Mouse (Mus musculus): ENCODE measurements around the gene Usf3. TPM values are rescaled to one million over a fixed set of nuclear protein-coding genes. Genes with fewer than 3 reads are reported as not detected.

Usf3 gene
- polyA plus RNA-seq, 1 experiment from 2014 or later = 4.2 TPM

GRCm38 (mm10) chr16:44215513-44215912 lies 42.5 kb downstream of the Usf3 start:
- Histone ChIP-seq H3K4me3 (no peak overlapping the region), H3K9me3 (replicated peaks) (no peaks in the 10 kb centered on the region), H3K27me3 (ENCODE audit: low read depth, poor library complexity, severe bottlenecking) (no peaks in the 10 kb centered on the region), H3K27ac (no peak overlapping the region), H3K4me1 (no peaks in the 10 kb centered on the region), H3K36me3 (peaks cover 95% of the 10 kb centered on the region)
- no peak for DNase-seq (ENCODE audit: low spot score)
- WGBS = 96% methylated on average over 9 of the region's 9 CpGs

GRCm38 (mm10) chr16:44216417-44216816 lies 43.4 kb downstream of the Usf3 start:
- no peaks in the 10 kb centered on the region for H3K27me3 ChIP-seq (ENCODE audit: low read depth, poor library complexity, severe bottlenecking)
- DNase-seq (ENCODE audit: low spot score) = no peak
- no peaks in the 10 kb centered on the region for H3K4me1 ChIP-seq
- peaks cover 99% of the 10 kb centered on the region for H3K36me3 ChIP-seq
- no peak overlapping the region for H3K4me3 ChIP-seq
- no peaks in the 10 kb centered on the region for H3K9me3 ChIP-seq (replicated peaks)
- WGBS = 93% methylated on average over 7 of the region's 7 CpGs
- no peak overlapping the region for H3K27ac ChIP-seq

DNA sequence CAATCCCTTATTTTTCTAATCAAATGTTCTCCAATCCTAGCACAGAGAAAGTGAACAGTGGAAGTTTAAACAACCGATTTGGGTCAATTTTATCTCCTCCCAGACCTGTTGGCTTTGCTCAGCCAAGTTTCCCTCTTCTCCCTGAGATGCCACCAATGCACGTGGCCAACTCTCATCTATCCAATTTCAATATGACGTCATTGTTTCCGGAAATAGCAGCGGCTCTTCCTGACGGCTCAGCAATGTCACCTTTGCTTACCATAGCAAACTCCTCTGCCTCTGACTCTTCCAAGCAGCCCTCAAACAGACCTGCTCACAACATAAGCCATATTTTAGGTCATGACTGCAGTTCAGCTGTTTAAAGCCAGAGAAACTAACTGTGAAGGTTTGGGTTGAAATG lies 48.4 kb downstream of the Usf3 start:
- WGBS = 93% methylated on average over 6 of the region's 6 CpGs
- H3K27ac ChIP-seq = no peak overlapping the region
- peaks cover 51% of the 10 kb centered on the region for H3K36me3 ChIP-seq

DNA sequence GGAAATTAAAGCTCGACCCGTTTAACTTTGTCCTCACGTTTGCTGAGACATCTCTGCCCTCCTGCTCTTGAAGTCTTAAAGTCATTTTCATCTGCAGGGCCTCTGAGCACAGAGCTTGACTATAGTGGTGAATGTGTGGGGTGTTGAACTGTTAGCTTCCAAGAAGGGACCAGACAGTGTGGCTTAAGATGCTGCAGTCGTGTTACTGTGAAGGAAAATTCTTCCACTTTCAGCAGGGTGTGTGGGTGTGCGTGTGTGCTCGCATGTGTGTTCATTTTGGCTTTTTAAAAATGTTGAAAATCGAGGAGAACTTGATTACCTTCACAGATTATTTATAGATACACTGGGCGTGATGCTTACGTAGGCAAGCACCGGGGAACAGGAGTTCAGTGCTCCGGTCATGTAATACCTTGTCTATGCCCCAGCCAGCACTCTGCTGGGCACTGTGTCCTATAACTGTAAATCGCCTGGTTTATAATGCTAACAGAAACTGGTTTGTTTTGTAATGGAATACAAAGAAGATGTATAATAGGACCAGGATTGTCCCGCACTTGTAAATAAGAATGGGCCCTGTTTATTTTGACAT lies 53.8 kb downstream of the Usf3 start:
- Histone ChIP-seq H3K27ac (no peak overlapping the region), H3K9me3 (replicated peaks) (no peaks in the 10 kb centered on the region), H3K36me3 (no peaks in the 10 kb centered on the region), H3K4me3 (no peak overlapping the region), H3K27me3 (ENCODE audit: low read depth, poor library complexity, severe bottlenecking) (no peaks in the 10 kb centered on the region), H3K4me1 (no peaks in the 10 kb centered on the region)
- DNase-seq (ENCODE audit: low spot score) = no peak
- WGBS = 93% methylated on average over 13 of the region's 13 CpGs

More for the DNA sequence above, 48.4 kb downstream of the Usf3 start:
- H3K4me3 ChIP-seq = no peak overlapping the region
- no peaks in the 10 kb centered on the region for H3K4me1 ChIP-seq
- H3K9me3 ChIP-seq (replicated peaks) = no peaks in the 10 kb centered on the region
- no peaks in the 10 kb centered on the region for H3K27me3 ChIP-seq (ENCODE audit: low read depth, poor library complexity, severe bottlenecking)
- DNase-seq (ENCODE audit: low spot score) = no peak

DNA sequence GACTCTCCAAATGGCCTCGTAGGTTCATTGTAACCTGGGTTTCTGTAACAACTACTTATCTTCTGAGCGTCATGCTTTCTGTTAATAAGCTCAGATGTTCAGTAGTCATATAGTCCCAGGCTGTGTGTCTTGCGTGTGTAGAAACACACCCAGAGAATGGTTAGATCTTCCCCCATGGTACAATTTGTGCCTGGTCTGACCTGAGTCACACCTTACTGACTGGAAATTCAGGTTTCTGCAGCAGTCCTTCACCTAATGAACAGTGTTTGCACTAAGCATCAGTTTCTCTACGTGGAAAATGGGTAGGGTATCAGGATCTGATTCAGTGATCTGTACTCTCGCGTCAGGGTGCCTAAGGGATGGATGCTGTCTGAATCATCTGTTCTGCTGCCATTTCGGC lies 60.0 kb downstream of the Usf3 start:
- Histone ChIP-seq H3K4me1 (no peaks in the 10 kb centered on the region), H3K27ac (no peak overlapping the region), H3K27me3 (ENCODE audit: low read depth, poor library complexity, severe bottlenecking) (no peaks in the 10 kb centered on the region), H3K36me3 (no peaks in the 10 kb centered on the region), H3K4me3 (no peak overlapping the region), H3K9me3 (replicated peaks) (no peaks in the 10 kb centered on the region)
- 86% methylated on average over 7 of the region's 7 CpGs for WGBS
- no peak for DNase-seq (ENCODE audit: low spot score)

DNA sequence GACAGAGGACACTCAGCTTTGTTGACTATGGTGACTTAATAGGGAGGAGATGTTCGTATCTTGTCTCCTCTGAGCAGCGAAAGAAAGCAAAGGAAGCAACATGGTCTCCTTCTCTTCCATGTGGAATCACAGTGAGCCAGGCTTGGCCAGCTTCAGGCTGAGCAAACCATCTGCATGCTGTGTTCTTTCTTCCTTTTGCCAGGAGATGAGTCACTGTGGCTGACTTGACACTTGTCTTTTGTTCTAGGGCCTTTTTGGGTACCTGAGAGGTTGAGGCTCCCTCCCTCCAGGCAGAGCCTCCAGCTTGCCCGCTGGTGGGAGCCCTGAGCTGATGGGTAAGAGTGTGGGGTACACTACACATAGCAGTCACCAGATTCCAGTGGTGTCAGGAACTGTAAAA lies 64.8 kb downstream of the Usf3 start:
- DNase-seq (ENCODE audit: low spot score) = no peak
- no peak overlapping the region for H3K4me3 ChIP-seq
- no peak overlapping the region for H3K27ac ChIP-seq
- no peaks in the 10 kb centered on the region for H3K36me3 ChIP-seq
- no peaks in the 10 kb centered on the region for H3K27me3 ChIP-seq (ENCODE audit: low read depth, poor library complexity, severe bottlenecking)
- no peaks in the 10 kb centered on the region for H3K4me1 ChIP-seq
- no peaks in the 10 kb centered on the region for H3K9me3 ChIP-seq (replicated peaks)
- 78% methylated on average over 3 of the region's 3 CpGs for WGBS

DNA sequence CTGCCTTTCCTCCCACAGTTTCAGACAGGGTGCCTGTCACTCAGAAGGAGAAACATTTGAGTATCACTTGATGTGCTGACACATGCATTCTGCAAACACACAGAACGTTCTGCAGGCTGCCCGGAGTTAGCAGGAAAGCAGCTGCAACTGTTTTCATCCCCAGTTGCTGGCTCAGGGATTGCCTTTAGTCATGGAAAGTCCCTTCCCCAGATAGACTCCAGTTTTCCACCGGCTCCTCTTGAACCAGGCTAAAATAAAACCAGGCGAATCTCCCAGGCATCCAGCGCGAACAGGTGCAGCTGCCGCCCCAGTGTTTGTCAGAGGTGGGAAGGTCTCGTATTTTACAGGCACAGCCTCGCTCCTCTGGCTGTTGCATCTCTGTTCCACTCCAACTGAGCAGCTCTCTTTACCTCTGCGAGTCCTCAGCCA lies 65.8 kb downstream of the Usf3 start:
- no peak overlapping the region for H3K4me3 ChIP-seq
- H3K9me3 ChIP-seq (replicated peaks) = no peaks in the 10 kb centered on the region
- 66% methylated on average over 10 of the region's 10 CpGs for WGBS

GRCm38 (mm10) chr16:44240406-44240805 lies 67.4 kb downstream of the Usf3 start:
- Histone ChIP-seq H3K36me3 (no peaks in the 10 kb centered on the region), H3K4me1 (no peaks in the 10 kb centered on the region), H3K9me3 (replicated peaks) (no peaks in the 10 kb centered on the region), H3K4me3 (no peak overlapping the region), H3K27ac (no peak overlapping the region), H3K27me3 (ENCODE audit: low read depth, poor library complexity, severe bottlenecking) (no peaks in the 10 kb centered on the region)
- WGBS = 70% methylated on average over 8 of the region's 8 CpGs
- no peak for DNase-seq (ENCODE audit: low spot score)

More for the DNA sequence above, 65.8 kb downstream of the Usf3 start:
- no peaks in the 10 kb centered on the region for H3K4me1 ChIP-seq
- H3K27me3 ChIP-seq (ENCODE audit: low read depth, poor library complexity, severe bottlenecking) = no peaks in the 10 kb centered on the region
- no peak for DNase-seq (ENCODE audit: low spot score)
- H3K36me3 ChIP-seq = no peaks in the 10 kb centered on the region
- H3K27ac ChIP-seq = no peak overlapping the region

DNA sequence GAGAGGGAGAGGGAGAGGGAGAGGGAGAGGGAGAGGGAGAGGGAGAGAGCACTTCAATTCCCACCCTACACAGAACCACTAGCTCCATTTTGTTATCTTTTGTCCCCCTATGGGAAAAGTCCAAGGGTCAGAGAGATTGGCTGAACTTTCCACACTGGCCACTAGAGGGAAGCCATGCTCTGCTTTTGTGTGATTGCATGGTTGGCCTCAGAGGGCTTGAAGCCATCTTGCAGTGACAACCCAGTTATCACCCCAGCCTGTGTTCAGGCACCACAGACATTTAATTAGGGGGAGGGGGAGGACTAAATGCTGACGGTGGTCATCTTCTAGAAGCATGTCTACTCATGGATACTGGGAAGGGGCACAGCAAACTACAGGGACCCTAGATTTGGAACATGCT lies 69.6 kb downstream of the Usf3 start:
- Histone ChIP-seq H3K4me1 (no peaks in the 10 kb centered on the region), H3K36me3 (no peaks in the 10 kb centered on the region), H3K27ac (no peak overlapping the region), H3K9me3 (replicated peaks) (no peaks in the 10 kb centered on the region), H3K4me3 (no peak overlapping the region), H3K27me3 (ENCODE audit: low read depth, poor library complexity, severe bottlenecking) (no peaks in the 10 kb centered on the region)
- WGBS = 3% methylated on average over 1 of the region's 1 CpGs
- DNase-seq (ENCODE audit: low spot score) = peak; percentile 79

DNA sequence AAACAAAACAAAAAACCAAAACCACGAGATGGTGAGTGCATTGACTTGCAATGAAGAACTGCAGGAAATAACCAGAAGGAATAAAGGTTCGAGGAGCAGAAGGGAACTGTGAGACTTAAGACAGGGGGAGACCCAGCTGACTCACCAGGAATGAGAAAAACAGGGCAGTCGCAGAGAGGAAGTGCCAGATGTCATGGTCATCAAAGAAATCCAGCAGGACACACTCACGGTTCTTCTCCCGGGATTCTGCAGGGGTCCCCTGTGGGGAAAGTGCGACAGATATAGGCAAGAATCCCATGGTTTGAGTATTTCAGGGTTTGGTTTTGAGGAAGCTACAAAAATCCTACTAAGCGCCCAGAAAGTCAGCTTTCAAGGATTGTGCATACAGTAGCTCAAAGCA lies 70.3 kb downstream of the Usf3 start:
- Histone ChIP-seq H3K4me3 (no peak overlapping the region), H3K27me3 (ENCODE audit: low read depth, poor library complexity, severe bottlenecking) (no peaks in the 10 kb centered on the region), H3K36me3 (no peaks in the 10 kb centered on the region), H3K4me1 (no peaks in the 10 kb centered on the region), H3K27ac (no peak overlapping the region), H3K9me3 (replicated peaks) (no peaks in the 10 kb centered on the region)
- WGBS = 74% methylated on average over 7 of the region's 7 CpGs
- DNase-seq (ENCODE audit: low spot score) = no peak

- H3K27me3 ChIP-seq (ENCODE audit: low read depth, poor library complexity, severe bottlenecking) = no peaks in the 10 kb centered on the region
- no peaks in the 10 kb centered on the region for H3K9me3 ChIP-seq (replicated peaks)
- H3K27ac ChIP-seq = no peak overlapping the region
- no peak for DNase-seq (ENCODE audit: low spot score)
- no peak overlapping the region for H3K4me3 ChIP-seq
- H3K4me1 ChIP-seq = no peaks in the 10 kb centered on the region
- H3K36me3 ChIP-seq = no peaks in the 10 kb centered on the region
- WGBS = 88% methylated on average over 10 of the region's 10 CpGs
Observed at GRCm38 (mm10) chr16:44249985-44250384, 76.9 kb downstream of the Usf3 start.

DNA sequence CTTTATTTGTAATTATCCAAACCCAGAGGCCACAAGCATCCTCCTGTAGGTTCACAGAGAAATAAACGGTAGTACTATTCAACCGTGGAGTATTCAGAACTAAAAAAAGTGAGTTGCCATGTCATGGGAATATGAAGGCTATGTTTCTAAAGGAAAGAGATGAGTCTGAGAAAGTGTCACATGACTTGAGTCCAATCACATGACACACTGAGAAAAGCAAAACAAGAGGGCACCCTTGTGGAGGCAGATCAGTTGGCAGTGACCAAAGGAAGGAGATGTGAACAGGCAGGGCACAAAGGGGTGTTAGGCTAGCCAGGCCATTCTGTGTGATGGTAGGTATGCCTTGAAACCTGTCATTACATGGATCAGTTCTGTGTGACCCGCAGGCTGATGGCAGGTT lies 79.7 kb downstream of the Usf3 start:
- H3K9me3 ChIP-seq (replicated peaks) = no peaks in the 10 kb centered on the region
- H3K4me3 ChIP-seq = no peak overlapping the region
- WGBS = 92% methylated on average over 3 of the region's 3 CpGs
- H3K27ac ChIP-seq = no peak overlapping the region
- H3K27me3 ChIP-seq (ENCODE audit: low read depth, poor library complexity, severe bottlenecking) = no peaks in the 10 kb centered on the region
- no peak for DNase-seq (ENCODE audit: low spot score)
- H3K4me1 ChIP-seq = no peaks in the 10 kb centered on the region
- no peaks in the 10 kb centered on the region for H3K36me3 ChIP-seq

GRCm38 (mm10) chr16:44253797-44254634 lies 81.0 kb downstream of the Usf3 start:
- WGBS = 80% methylated on average over 7 of the region's 7 CpGs
- Histone ChIP-seq H3K36me3 (no peaks in the 10 kb centered on the region), H3K27me3 (ENCODE audit: low read depth, poor library complexity, severe bottlenecking) (no peaks in the 10 kb centered on the region)

More at GRCm38 (mm10) chr16:44253797-44254634, 81.0 kb downstream of the Usf3 start:
- Histone ChIP-seq H3K9me3 (replicated peaks) (no peaks in the 10 kb centered on the region), H3K4me1 (no peaks in the 10 kb centered on the region), H3K27ac (no peak overlapping the region), H3K4me3 (no peak overlapping the region)
- DNase-seq (ENCODE audit: low spot score) = no peak

Measured in limb, embryonic 10.5 days (tissue).